Mouse (Mus musculus) kidney, adult 9 months (tissue): ENCODE measurements around the gene Zcchc2.

Source experiments
- DNase-seq: peaks from one replicate; pipeline ENCODE4 v3.0.0; 2022

Zcchc2 gene

GRCm38 (mm10) chr1:105988903-105989639 is 1.1 kb upstream of the Zcchc2 start:
- DNase-seq = no peak

- no peak for DNase-seq
Observed at GRCm38 (mm10) chr1:105989640-105989984, 594 bp upstream of the Zcchc2 start.

- peak; percentile 63 for DNase-seq
Observed at GRCm38 (mm10) chr1:105990911-105991761, 930 bp downstream of the Zcchc2 start.

GRCm38 (mm10) chr1:105991931-105992837 is 2.0 kb downstream of the Zcchc2 start:
- no peak for DNase-seq

GRCm38 (mm10) chr1:105993196-105993595 is 3.0 kb downstream of the Zcchc2 start:
- DNase-seq = peak; percentile 75

GRCm38 (mm10) chr1:105993601-105994209 is 3.5 kb downstream of the Zcchc2 start:
- peak; percentile 90 for DNase-seq

- no peak for DNase-seq
Observed at GRCm38 (mm10) chr1:105995966-105996365, 5.8 kb downstream of the Zcchc2 start.

- DNase-seq = peak; percentile 60
Observed at GRCm38 (mm10) chr1:105997282-105997681, 7.1 kb downstream of the Zcchc2 start.

GRCm38 (mm10) chr1:105999802-106000201 is 9.6 kb downstream of the Zcchc2 start:
- no peak for DNase-seq

- DNase-seq = no peak
Observed at GRCm38 (mm10) chr1:106007581-106007980, 17.4 kb downstream of the Zcchc2 start.

- no peak for DNase-seq
Observed at GRCm38 (mm10) chr1:106011097-106011496, 20.9 kb downstream of the Zcchc2 start.

GRCm38 (mm10) chr1:106013759-106014158 is 23.6 kb downstream of the Zcchc2 start:
- no peak for DNase-seq

GRCm38 (mm10) chr1:106016262-106016661 is 26.1 kb downstream of the Zcchc2 start:
- DNase-seq = no peak

GRCm38 (mm10) chr1:106019854-106020253 is 29.6 kb downstream of the Zcchc2 start:
- DNase-seq = no peak

- DNase-seq = no peak
Observed at GRCm38 (mm10) chr1:106022998-106023397, 32.8 kb downstream of the Zcchc2 start.

- DNase-seq = no peak
Observed at GRCm38 (mm10) chr1:106024254-106024653, 34.0 kb downstream of the Zcchc2 start.

- DNase-seq = no peak
Observed at GRCm38 (mm10) chr1:106024778-106025177, 34.6 kb downstream of the Zcchc2 start.

- DNase-seq = no peak
Observed at GRCm38 (mm10) chr1:106029769-106030168, 39.6 kb downstream of the Zcchc2 start.

GRCm38 (mm10) chr1:106030331-106030730 is 40.1 kb downstream of the Zcchc2 start:
- no peak for DNase-seq

- DNase-seq = no peak
Observed at GRCm38 (mm10) chr1:106030886-106031285, 40.7 kb downstream of the Zcchc2 start.

GRCm38 (mm10) chr1:106031908-106032307 is 41.7 kb downstream of the Zcchc2 start:
- DNase-seq = no peak

- DNase-seq = no peak
Observed at GRCm38 (mm10) chr1:106034776-106035175, 44.6 kb downstream of the Zcchc2 start.
